Mouse (Mus musculus) hindbrain, embryonic 15.5 days (tissue): ENCODE results near the gene Lmln. TPM values are rescaled to one million over a fixed set of nuclear protein-coding genes. Genes with fewer than 3 reads are reported as not detected.
"Not testable (repeated sequence)": the region's sequence is repeated elsewhere in the genome, so short reads cannot be mapped to it uniquely, and the experiment has no call there.

Source experiments
- ATAC-seq: fragments of 200-750 bp; cut with Nextera tagmentation; 2 replicates; pipeline ENCODE4 v1.8.0; 2017; ENCODE audit warnings: low read depth, moderate number of reproducible peaks, moderate TSS enrichment; ENCODE audit not compliant: low FRiP score
- H3K27ac ChIP-seq: fragments of 300-500 bp; sonication (generic); replicated peaks from 2 replicates; pipeline ENCODE4 v1.5.1; 2015; ENCODE audit warnings: mild to moderate bottlenecking, inconsistent platforms
- H3K27me3 ChIP-seq: fragments of 300-500 bp; sonication (generic); 2 replicates; pipeline ENCODE4 v1.6.1; 2015; ENCODE audit warnings: control low read depth, inconsistent platforms
- H3K36me3 ChIP-seq: fragments of 300-500 bp; sonication (generic); 2 replicates; pipeline ENCODE4 v1.6.1; 2015; ENCODE audit warnings: control low read depth, inconsistent platforms
- H3K4me1 ChIP-seq: fragments of 300-500 bp; sonication (generic); replicated peaks from 2 replicates; pipeline ENCODE4 v1.6.1; 2015; ENCODE audit warnings: control low read depth, inconsistent platforms
- H3K4me2 ChIP-seq: fragments of 300-500 bp; sonication (generic); 2 replicates; pipeline ENCODE4 v1.6.1; 2015; ENCODE audit warnings: moderate library complexity, mild to moderate bottlenecking, inconsistent platforms
- H3K4me3 ChIP-seq: fragments of 300-500 bp; sonication (generic); 2 replicates; pipeline ENCODE4 v1.5.1; 2015; ENCODE audit warnings: mild to moderate bottlenecking, inconsistent platforms
- H3K9ac ChIP-seq: fragments of 300-500 bp; sonication (generic); 2 replicates; pipeline ENCODE4 v1.6.1; 2015; ENCODE audit warnings: inconsistent platforms
- H3K9me3 ChIP-seq: fragments of 300-500 bp; sonication (generic); 2 replicates; pipeline ENCODE4 v1.6.1; 2016; ENCODE audit warnings: control low read depth, inconsistent platforms
- WGBS: fragments of 180-500 bp; shearing (Covaris S2); methylation state at CpG from one replicate; pipeline ENCODE4 v1.1.7; 2015; 5-methylcytosine and 5-hydroxymethylcytosine counted together
- microRNA counts: library from miRNA; unstranded; fragments of <30 nt; microRNA quantifications from one replicate; lab custom pipeline; 2016
- microRNA-seq: library from miRNA; unstranded; fragments of <30 nt; microRNA quantifications from one replicate; pipeline ENCODE4, GENCODE M21; 2016
- polyA plus RNA-seq: library from polyadenylated mRNA; unstranded; fragments of >200 nt; fragmentation: Nextera tagmentation; extraction: Ambion mirVana; gene quantifications from 2 replicates; pipeline ENCODE4 v1.2.1, GENCODE M21; 2015

Lmln gene
- polyA plus RNA-seq, 1 experiment from 2014 or later = 4.6 TPM

DNA sequence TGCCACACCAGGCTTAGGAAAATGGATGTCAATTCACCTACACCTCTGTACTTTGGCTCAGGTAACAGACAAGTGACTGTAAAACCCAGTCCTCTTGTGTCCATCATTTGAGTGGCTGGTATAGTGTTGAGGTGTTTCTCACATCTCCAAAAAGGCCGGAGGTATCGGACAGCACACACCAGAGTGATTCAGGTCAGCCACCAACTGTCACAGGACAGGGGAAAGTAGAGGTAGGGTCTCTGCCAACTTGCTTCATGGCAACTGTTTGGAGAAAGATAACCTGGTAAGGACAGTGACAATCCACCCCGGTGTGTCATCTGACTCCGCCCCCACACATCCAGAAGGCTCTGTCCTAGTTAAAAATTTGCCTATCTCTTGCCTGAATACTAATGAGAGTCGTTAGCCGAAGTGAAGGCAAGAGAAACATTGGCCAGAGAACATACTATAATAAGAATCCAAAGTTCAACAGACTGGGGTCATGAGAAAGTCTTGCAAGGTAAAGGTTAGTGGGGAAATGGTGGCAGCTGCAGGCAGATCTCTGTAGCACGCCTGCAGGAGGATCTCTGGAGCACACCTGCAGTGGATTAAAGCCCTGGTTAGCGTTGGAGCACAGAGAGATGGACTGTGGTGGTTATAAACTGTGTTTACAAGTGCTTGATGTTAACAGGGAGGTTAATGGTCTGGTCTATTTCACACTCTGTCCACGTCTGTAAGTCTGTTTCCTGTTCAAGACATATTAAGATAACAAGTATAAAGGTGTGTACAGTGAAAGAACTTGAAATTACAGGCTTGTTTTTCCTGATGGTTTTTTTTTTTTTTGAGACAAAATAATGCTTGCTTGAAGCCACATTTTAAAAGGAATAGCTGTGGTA lies 108.6 kb downstream of the Lmln start:
- H3K27ac ChIP-seq = no peak overlapping the region

DNA sequence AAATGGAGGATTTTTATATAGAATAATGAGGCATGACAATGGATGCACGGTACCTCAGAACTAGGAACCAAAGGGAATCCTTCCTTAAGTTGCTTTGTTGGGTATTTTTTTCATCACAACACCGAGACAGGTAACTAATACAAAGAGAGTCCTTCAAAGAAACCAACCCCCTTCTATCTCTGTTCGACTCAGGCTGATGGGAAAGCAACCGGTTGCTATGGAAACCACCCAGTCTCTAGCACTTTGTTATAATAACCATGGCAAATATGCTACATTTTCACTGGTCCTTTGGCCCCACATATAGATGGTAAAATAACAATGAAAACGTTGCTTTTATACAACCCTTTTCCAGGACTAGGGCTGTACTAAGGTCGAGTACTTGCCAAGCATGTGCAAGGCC lies 109.5 kb downstream of the Lmln start:
- Histone ChIP-seq H3K36me3 (no peaks in the 10 kb centered on the region), H3K9me3 (no peaks in the 10 kb centered on the region), H3K4me1 (no peaks in the 10 kb centered on the region), H3K9ac (no peak overlapping the region), H3K27ac (no peak overlapping the region), H3K4me2 (no peak overlapping the region), H3K4me3 (no peak overlapping the region), H3K27me3 (no peaks in the 10 kb centered on the region)
- ATAC-seq = no peak
- WGBS = 66% methylated on average over 6 of the region's 6 CpGs

More for the DNA sequence above, 108.6 kb downstream of the Lmln start:
- no peak for ATAC-seq
- Histone ChIP-seq H3K9me3 (no peaks in the 10 kb centered on the region), H3K4me3 (no peak overlapping the region), H3K4me2 (no peak overlapping the region), H3K9ac (no peak overlapping the region), H3K36me3 (no peaks in the 10 kb centered on the region), H3K27me3 (no peaks in the 10 kb centered on the region), H3K4me1 (no peaks in the 10 kb centered on the region)
- 81% methylated on average over 9 of the region's 9 CpGs for WGBS

DNA sequence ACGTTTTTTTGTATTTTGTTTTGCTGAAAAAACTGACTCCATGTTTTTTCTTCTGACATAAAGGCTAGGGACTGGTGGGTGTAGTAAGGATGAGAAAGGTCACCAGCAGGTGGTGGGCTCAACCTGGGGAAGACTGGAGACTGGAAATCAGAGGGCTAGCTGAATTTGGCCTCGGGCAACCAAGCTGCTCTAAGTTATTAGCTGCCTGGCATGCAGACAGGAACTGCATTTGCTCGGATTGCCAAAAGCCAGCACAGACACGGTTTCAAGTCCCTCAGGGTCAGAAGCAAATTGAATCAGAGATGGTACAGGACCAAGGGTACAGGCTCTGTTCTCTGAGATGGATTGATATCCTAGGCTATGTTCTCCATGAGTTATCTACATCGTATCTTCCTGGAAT lies 110.8 kb downstream of the Lmln start:
- no peak for ATAC-seq
- no peak overlapping the region for H3K27ac ChIP-seq
- no peak overlapping the region for H3K9ac ChIP-seq
- WGBS = 76% methylated on average over 5 of the region's 5 CpGs
- no peak overlapping the region for H3K4me3 ChIP-seq
- no peaks in the 10 kb centered on the region for H3K9me3 ChIP-seq
- 0 out of 2 replicates have a peak, but pooled peaks cover under 1% of the 10 kb centered on the region for H3K4me1 ChIP-seq
- H3K4me2 ChIP-seq = no peak overlapping the region
- H3K27me3 ChIP-seq = no peaks in the 10 kb centered on the region
- no peaks in the 10 kb centered on the region for H3K36me3 ChIP-seq

DNA sequence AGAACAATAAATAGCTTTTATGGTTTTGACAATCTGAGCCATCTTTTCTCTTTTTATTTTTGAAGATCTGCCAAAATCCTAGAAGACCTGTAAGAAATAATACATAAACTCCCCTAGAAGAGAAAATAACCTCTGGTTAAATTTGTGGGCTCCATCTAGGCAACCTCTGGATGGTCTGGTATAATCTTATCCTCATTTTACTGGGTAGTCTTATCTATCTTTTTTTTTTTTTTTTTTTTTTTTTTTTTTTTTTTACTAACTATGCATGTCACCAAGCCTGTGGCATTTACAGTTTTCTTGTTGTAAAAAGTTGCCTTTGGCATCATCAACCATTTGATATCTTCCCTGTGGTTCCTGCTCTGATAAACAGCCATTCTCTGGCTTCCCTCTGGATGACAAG lies 112.4 kb downstream of the Lmln start:
- no peak for ATAC-seq
- Histone ChIP-seq H3K36me3 (no peaks in the 10 kb centered on the region), H3K4me2 (no peak overlapping the region), H3K4me1 (peaks cover 7% of the 10 kb centered on the region; the same call in 1 of the 2 replicates), H3K27me3 (no peaks in the 10 kb centered on the region), H3K4me3 (no peak overlapping the region), H3K9me3 (no peaks in the 10 kb centered on the region), H3K9ac (no peak overlapping the region), H3K27ac (no peak overlapping the region)

DNA sequence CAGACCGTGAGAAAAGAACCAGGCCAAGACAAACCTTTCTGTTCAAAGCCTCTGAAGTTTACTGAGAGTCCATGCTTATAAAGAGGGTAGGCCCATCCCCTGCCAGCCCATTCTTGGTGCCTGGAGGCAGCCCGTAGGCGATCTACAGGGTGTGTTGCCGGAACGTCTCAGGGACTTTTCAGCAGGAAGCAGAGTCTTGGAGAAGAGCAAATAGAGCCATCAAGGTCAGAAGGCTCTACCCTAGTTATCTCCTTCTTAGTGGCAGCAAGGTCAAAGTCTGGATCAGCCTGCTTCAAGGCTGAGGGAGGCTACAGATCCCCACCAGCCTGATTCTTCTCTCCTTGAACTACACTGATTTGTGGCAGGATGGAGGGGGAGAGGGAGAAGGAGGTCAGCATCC lies 114.5 kb downstream of the Lmln start:
- not testable (repeated sequence) for H3K4me3 ChIP-seq, H3K9ac ChIP-seq, H3K36me3 ChIP-seq, H3K27ac ChIP-seq, ATAC-seq, H3K4me2 ChIP-seq, H3K27me3 ChIP-seq, H3K9me3 ChIP-seq, H3K4me1 ChIP-seq
- 86% methylated on average over 5 of the region's 5 CpGs for WGBS

MicroRNA genes within 50 kb of the gene (microRNA counts, 519-probe panel; counts per million panel counts)
- microRNA mmu-miR-1947 (lab: Ali Mortazavi, UCI) = not detected

Small RNA genes lying within 50 kb of the gene (microRNA-seq; reads per million reads assigned to microRNA genes)
- gene Gm22231 (not detected), gene Mir1947 (2.6 reads per million, percentile 9 among the genes with 10 or more reads in this experiment)

Other genes with a start within 250 kb of the Lmln start
- gene Fyttd1, start 185.0 kb upstream of the Lmln start, polyA plus RNA-seq = 106 and 109 TPM in 2 replicates
- 36.1 and 38.4 TPM in 2 replicates for gene Rubcn, start 184.8 kb upstream of the Lmln start, polyA plus RNA-seq
- gene Lrch3, start 148.4 kb upstream of the Lmln start, polyA plus RNA-seq = 39.6 and 39.9 TPM in 2 replicates
- gene Iqcg, start 6.3 kb upstream of the Lmln start, polyA plus RNA-seq = 6.0 and 6.5 TPM in 2 replicates
- gene Rpl35a, start 6.1 kb upstream of the Lmln start, polyA plus RNA-seq = 425 and 508 TPM in 2 replicates
- 18.9 and 20.6 TPM in 2 replicates for gene Osbpl11, start 122.5 kb downstream of the Lmln start, polyA plus RNA-seq
- gene Snx4, start 188.9 kb downstream of the Lmln start, polyA plus RNA-seq = 82.7 and 84.4 TPM in 2 replicates